Mouse (Mus musculus) C2C12 (cell line): ENCODE results near the gene Tesk1.

ENCODE experiments used
- CTCF ChIP-seq: IDR thresholded peaks from one replicate; pipeline ENCODE4 v1.5.1; 2011; ENCODE audit not compliant: control insufficient read depth, insufficient read depth, insufficient read length
- USF1 ChIP-seq: IDR thresholded peaks from one replicate; pipeline ENCODE4 v1.6.1; 2011; ENCODE audit warnings: low read depth, mild to moderate bottlenecking, control low read depth, moderate library complexity

- no peak for TF ChIP-seq CTCF
- no peak for TF ChIP-seq USF1
Measured at GRCm38 (mm10) chr4:43401486-43401885, 40.3 kb upstream of the Tesk1 start.
